Mouse (Mus musculus): ENCODE measurements at regions not wholly inside any gene's neighbourhood (a gene's known extent, or its start where the extent isn't known, plus 50 kb on each side); places are given as distances from the start of the nearest gene placed in this dataset.

DNA sequence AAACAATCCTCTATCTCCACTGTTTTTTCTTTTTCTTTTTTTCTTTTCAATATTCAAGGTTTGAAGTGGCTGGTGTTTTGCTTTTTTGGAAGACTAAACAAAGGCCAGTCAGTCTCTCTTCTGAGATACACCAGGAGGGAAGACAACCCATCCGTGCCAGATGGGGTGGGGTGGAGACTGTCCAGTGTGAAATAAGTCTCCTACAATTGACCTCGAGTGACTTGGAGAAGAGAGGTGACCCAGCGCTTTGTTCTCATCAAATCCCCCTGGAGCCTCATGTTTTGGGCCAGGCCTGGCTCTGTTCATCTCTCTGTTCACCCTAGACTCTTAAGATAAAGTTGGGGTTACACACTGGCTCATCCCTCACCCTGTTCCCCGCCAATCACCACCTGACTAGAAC lies 169.2 kb upstream of the Tbca start:
- no peak for DNase-seq (ENCODE audit: low spot score)

DNA sequence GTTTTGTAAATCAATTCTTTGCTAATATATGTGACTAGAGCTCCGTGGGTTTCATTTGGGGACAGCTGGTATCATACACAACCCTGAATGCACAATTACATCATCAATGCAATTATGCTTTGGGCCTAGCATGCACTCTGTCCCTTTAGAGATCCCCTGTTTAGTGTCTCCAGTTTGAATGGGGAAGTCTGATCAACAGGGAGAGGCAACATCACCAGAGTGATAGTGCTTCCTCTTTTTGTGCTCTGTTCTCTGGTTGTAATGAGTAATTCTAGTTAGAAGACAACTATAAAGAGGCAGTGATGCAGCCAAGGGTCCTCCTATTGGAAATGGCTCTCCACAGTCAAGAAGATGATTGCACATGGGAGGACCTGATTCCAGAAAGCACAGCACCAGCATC lies 158.7 kb upstream of the Tbca start:
- no peak for DNase-seq (ENCODE audit: low spot score)

DNA sequence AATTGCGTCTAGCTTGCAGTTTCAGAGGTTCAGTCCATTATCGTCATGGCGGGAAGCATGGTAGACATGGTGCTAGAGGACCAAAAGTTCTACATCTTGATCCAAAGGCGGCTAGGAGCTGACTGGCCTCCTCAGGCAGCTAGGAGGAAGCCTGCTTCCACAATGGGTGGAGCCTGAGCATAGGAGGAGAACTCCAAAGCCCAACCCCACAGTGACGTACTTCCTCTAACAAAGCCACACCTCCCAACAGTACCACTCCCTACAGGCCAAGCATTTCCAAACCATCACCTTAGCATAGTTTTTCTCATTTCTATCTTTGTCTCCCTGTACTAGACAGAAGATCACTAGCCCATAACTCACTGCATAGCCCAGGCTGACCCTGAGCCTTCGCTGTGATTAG lies 158.0 kb upstream of the Tbca start:
- no peak for DNase-seq (ENCODE audit: low spot score)

DNA sequence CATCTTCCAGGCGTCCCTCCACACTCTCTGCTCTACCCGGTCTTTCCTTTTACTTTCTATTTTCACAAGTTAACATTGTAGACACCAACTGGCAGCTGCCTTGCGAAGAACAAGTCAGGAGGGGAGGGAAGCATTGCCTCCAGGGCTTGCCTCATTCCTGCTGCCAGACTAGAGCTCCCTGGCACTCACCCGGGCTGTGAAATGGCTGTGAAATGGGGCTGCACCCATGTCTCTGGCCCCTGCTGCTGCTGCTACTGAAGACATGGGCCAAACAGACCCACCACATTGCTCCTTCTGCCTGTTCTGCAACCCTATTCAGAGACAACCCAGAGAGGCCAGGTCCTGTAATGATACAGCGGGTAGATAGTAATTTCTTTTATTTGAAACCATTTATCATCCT lies 156.0 kb upstream of the Tbca start:
- DNase-seq (ENCODE audit: low spot score), result no peak

DNA sequence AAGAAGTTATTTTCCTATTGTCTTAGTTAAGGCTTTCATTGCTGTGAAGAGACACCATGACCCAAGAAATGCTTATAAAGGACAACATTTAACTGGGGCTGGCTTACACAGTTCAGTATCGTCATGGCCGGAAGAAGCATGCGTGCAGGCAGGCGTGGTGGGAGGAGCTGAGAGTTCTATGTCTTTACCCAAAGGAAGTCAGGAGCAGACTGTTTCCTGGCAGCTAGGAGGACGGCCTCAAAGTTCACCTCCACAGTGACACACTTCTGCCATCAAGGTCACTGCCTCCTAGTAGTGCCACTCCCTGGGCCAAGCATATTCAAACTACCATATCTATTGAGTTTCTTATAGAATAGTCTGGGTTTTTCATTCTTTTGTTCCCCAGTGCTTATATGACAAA lies 148.4 kb upstream of the Tbca start:
- no peak for DNase-seq (ENCODE audit: low spot score)

DNA sequence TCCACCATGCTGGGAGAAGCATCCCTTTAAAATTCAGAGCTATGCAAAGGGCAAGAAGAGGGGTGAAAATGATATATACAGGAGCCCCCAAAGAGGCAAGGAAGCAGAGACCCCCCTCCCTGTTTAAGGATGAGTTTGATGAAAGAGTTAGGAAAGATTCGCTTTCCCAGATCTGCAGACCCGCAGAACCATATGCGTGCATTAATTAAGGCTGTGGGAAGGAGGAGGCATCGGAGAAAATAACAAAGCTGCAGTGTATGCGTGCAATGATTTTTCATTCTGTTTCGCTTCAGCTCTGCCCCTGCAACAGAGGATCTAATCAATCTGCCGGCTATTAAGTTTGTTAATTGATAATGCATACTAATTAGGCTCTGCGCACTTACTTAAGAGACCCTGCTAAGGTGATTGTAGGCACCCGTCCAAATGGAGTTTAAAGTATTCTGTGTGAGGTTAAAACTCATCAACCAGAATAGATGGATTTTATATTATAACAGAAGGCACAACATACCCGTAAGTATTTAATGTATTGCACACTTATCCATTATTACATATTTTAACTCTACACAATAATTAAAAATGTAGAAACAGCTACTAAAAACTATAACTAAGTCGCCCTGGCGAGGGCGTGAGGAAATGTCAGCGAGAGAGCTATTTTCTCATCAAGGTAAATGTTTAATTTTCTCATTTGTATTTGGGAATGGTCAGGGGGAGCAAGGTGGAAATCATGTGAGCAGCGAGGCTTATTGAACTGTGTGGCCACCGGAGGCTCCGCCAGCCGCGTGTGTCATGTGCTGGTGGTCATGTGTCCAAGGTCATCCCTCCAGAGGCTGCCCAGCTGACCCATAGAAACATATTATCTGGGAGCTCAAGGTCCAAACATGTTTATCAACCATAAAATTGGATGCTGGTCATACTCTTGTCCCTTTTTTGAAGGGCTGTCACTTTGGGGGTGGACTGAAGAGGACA lies 143.2 kb upstream of the Tbca start:
- no peak for DNase-seq (ENCODE audit: low spot score)

DNA sequence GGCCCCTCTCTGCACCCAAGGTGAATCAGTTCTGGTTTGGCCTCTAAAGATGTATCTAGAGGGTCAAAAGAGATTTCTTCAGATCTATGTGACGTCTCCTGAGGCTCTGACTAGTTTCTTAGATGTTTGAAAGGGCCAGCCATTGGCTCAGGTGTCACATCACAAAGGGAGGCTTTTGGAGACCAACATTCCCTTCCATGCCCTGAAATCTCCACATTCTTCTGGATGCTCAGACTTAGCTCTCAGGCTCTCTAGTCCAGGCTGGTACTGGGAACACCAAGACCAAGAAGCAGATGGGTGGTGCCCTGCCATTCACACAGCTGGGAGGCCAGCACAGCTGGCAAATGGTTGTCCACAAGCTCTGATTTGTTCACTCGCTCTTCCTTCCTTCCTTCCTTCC lies 142.4 kb upstream of the Tbca start:
- no peak for DNase-seq (ENCODE audit: low spot score)

DNA sequence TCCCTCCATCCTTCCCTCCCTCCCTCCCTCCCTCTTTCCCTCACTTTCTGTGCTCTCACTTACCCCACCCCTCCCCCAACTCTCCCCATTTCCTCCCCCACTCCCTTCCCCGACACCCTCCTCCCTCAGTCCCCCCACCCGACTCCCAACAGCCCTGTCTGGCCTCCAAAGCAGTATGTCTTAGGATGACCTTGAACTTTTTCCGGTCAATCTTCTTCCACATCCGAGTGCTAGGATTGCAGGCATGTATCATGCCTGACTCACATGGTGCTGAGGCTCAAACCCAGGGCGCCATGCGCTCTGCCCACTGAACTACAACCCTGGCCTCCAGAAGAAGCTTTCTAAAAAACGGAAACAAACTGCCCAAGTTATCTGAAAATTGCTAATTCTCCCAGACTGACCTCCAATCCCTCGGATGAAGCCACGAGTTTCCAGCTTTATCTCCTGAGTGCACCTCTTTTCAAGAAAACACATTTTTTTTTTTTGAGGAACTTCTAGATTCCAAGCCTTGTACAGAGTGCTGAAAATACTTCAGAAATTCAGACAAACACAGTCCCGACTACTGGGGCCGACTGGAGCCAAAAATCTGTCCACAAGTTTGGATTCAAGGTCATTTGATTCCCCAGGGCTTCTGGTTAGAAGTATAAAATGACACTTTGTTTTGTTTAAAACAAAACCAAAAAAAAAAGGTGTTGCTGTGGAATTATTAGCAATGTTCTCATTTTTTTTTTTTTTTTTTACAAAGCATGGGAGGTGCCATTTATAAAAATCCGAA lies 141.7 kb upstream of the Tbca start:
- DNase-seq (ENCODE audit: low spot score), result no peak

DNA sequence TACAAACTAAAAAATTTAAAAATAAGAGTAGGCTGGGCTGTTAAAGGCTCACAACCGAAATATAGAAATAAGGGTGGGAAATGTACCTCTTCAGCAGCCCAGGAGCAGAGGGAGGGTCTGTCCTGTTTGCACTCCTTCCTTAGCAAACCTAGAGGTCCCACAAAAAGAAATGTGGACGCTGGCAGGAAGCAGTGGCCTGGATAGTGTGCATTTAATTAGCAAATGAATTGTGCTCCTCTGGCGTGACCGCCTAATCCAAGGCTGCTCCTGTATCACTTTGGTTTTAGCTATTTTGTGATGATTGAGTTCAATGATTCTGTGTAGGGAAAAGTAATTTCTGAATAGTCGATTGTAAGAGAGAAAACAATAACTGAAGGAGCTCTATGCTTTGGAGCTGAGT lies 141.1 kb upstream of the Tbca start:
- DNase-seq (ENCODE audit: low spot score), result no peak

DNA sequence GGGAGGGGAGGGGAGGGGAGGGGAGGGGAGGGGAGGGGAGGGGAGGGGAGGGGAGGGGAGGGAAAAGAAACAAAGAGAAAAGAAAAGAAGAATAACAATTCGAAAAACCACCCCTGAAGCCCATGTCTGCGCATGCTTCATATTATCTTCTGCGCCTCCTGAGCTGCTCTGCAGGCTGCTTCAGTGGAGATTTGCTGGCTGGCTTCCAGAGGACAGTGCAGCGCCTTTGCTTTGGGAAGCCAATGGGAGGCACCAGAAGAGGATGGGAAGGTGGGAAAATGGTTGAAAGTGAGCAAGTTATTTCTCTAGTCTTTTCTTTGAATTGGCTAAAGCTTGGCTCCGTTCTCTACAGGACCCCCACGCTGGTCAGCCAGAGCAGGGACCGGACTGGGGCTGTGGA lies 137.8 kb upstream of the Tbca start:
- DNase-seq (ENCODE audit: low spot score), result no peak

DNA sequence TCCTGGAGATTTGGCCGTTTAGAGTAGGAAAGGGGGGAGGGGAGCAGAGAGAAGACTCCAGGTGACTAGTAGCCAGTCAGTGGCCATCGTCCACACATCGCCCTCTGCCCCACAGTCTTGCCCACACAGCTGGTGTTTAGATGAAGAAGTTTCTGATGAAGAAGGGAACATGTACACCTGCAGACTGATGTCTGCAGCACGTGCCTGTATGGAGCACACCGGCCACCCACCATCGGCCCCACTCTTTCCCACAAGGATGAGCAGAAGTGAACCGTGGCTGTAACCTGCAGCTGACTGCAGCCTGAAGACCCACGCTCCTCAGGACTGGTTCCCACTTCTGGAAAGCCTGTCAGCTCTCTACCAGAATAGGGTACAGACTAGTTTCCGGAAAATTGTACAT lies 121.1 kb upstream of the Tbca start:
- DNase-seq (ENCODE audit: low spot score), result no peak

DNA sequence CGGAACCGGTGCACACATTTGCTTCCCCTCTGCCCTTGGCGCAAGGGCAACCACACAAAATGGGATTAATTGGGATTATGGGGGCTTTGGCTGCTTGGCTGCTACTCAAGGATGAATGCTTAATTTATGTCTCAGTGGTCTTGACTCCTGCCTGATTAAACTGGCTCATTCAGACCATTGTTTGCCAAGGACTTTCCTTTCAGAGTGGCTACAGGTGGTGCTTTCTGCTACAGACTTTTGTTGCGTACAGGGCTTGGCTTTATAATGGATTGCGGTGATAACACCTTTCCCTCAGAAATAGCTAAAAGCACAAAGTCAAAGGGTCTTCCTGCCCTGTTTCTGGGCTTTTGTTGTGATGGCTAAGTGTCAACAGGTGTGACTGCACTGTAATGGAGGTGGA lies 120.4 kb upstream of the Tbca start:
- no peak for DNase-seq (ENCODE audit: low spot score)

DNA sequence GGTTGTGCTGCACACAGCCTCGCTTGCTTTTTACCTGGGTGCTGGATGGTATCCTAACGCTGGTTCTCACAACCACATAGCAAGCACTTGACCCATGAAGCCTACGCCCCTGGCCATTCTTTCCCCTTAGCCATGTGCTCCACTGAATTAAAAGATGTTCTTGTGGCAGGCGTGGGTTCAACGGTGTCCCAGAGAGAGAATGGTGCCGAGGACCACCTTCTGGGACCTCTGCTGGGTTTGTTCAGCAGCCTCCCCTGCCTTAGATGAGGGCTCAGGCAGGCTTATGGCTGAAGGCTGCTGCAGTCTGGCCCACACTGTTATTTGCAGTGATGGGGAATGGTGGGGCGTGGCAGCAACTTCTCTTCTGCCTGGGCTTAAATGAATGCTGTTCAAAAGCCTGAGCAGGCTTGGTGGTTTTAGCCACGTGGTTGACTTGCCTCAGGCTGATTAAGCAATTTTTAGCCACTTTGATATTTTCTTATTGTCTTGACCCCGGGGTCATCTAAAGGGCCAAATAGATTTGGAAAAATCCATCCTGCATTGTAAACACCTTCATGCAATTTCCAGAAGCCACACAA lies 119.5 kb upstream of the Tbca start:
- no peak for DNase-seq (ENCODE audit: low spot score)

DNA sequence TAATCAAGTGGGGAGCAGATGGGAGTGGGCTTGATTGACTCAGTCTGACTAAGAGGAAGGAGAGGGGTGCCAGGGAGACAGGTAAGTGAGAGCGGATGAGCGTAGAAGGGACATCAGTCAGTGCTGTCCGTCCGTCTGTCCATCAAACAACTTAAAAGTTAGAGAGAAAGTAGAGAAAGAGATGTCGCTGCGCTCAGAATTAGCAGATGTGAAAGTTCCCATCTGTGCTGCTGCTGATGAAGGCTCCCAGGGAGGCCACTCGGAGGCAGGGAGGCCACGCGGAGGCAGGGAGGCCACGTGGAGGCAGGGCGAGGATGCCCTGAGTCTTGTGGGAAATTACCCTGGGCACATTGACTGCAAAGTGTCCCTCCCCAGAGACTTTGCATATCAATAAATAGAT lies 118.4 kb upstream of the Tbca start:
- DNase-seq (ENCODE audit: low spot score), result no peak

DNA sequence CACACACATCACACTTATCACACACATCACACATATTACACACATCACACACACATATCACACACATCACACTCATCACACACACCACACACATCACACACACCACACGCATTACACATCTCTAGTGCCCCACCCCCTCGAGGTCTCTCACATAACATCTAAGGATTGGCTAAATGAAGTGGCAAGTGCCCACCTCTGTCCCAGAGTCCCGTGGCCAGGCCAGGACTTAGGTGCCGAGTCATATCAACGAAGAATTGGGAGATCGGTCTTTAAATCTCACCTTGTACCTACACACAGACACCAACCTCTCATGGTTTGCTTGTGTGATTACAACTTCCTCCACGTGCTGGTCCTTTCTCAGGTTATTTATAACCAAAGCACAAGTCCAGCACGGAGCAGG lies 117.7 kb upstream of the Tbca start:
- DNase-seq (ENCODE audit: low spot score), result no peak

DNA sequence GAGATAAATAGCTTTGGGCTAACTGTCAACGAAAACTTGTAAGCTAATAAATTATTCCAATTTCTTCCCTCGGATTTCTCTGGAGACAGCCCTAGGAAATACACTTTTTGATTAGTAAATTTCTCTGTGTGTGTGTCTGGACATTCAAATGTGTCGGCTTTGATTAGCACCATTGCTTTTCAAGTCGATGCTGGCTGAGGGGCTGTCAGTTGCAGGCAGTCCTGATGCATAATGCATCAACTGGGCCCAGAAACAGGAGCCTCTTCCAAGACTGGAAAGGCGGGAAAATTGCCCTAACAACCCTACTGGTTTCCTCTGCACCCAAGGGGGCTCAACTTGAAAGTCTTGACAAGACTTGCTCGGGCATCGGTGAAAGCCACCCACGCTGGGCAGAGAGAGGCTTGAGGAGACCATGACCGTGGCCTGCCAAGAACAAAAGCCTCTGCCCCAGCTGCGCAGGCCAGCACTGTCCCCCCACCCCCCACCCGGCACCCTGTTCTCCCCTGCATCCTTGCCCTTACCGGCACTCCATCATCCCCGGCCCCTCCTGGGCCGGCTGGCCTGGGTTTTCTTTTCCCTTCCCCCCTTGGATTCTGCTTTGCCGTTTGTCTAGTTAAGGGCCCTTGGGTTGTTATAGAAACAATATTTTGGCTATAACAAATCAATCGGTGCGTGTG lies 108.1 kb upstream of the Tbca start:
- peak; percentile 49 for DNase-seq (ENCODE audit: low spot score)

DNA sequence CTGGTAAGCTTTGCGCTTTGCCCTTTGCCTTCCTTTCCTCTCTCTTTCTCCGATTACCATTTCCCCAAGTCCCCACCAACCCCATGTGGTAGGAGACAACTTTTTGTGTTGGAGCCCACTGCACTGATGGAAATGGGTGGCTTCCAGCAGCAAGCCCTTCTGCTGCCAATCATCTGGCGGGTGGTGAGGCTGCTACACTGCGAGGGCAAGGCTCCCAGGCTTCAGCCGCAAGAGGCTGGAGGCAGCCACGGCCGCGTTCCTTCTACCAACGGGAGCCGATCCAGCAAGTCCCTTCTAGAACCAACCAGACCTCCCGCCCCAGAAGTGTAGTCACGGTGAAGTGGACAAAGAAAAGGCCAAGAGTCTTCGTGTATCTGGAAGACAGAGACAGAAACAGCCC lies 107.1 kb upstream of the Tbca start:
- no peak for DNase-seq (ENCODE audit: low spot score)

DNA sequence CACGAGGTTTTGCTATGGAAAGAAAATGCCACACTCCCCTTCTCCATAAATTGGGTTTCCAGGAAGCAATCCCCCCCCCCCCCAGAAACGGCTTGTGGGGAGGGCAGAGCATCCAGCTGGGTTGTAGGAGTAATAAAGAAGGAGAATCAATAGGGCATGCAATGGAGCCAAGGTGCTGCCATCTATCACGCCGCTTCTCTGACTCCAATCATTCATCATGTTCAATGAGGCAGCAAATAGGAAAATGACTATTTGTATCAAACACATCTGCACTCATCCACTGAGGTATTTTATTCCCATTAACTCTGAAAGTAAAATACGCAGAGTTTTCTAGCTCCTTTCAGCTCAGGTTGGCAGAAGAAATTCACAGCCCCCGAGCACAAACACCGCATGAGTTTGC lies 103.5 kb upstream of the Tbca start:
- DNase-seq (ENCODE audit: low spot score), result peak; percentile 7

DNA sequence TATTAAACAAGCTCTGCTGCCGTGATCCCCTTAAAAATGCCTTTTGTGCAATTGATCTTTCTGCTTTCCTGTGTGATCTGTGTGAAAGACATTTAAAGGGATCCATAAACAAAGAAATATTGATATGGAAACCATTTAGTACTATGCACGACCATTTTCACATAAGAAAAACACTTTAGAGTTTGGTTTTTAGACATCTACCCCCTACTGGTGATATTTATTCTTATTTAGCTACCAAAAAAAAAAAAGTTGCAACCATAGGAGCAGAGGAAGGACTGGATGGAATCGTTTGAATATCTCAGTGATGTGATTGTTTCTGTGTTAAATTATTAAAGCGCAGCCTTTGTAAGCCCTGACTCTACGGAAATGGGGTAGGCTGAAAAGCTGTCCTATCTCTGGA lies 101.4 kb upstream of the Tbca start:
- DNase-seq (ENCODE audit: low spot score), result no peak

DNA sequence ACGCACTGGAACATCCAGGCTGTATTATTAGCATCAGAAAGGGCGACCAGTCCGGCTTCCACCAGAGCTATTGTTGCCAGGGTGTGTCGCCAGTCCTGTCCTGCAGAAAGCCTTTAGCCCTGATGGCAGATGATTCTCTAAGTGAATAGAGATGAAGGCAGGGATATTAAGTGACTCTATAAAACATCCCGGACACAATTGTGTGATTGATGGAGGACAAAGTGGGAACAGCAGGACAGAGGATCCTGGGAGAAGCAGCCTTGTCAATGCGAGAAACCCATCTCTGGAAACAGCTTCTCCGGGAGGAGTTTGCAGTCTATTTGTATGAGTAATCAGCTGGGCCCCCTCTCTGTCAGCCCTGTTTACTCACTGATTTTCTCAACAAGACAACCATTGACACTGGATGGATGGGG lies 82.1 kb upstream of the Tbca start:
- peak; percentile 77 for DNase-seq (ENCODE audit: low spot score)

DNA sequence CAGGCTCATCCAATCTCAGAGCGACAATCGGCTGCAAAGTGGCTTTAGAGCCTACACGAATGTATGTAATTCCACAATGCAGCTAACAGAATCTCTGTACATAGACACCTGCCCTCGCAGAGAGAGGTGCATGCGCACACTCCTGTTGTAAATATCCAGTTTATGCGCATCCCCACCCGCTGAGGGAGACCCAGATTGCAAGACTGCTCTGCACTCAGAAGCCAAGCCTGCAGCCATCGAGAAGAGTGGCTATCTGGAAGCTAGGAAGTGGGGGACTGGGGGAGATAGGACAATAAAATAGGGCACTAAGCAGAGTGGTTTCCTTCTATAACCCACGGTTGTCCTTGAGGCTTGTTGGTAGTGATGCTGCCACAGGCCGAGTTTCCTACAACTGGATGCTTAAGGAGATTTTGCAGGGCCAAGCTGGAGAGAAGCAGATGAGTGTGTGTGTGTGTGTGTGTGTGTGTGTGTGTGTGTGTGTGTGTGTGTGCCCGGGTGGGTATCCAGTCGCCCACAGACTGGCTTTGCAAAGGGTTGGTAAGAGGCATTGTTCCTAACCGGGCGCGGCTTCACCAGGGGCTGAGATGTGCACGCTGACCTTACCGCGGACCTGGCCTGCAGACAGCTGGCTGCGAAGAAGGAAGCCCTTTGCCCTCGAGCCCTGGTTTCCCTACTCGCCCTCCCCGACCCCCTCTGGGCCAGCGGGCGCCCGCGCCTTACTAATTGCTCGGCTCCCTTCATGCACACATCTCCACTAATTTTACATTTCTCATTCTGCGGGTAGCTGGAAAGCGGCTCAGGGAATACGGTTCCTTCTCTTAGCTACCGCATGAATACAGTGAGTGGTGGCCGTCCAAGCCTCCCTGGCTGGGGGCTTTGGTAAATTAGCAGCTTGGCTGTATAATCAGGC lies 81.1 kb upstream of the Tbca start:
- DNase-seq (ENCODE audit: low spot score), result peak; percentile 59

Measured in embryo, embryonic 10.5 days (tissue).